Mouse (Mus musculus): ENCODE measurements around the gene Aqp3.

Gene Aqp3

GRCm38 (mm10) chr4:41097871-41098576 lies at the start of gene Aqp3:
TSS of gene Aqp3 (minus strand) at chr4:41098183.
- no peak for DNase-seq (ENCODE audit: low read depth, low spot score)

DNA sequence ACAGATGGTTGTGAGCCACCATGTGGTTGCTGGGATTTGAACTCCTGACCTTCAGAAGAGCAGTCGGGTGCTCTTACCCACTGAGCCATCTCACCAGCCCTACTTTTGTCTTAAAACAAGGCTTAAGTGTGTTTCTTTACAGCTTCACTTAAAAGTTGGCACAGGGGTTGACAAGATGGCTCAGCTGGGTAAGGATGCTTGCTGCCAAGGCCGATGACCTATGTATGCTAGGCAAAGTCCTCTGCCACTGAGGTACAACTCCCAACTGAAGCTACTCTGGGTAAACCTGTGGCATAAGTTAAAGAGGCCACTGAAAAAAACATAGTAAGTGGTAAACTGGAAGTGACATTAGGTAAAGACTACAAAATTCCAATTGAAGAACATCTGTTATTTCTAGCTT lies 44.6 kb upstream of the Aqp3 start:
- no peak for DNase-seq (ENCODE audit: low read depth, low spot score)

DNA sequence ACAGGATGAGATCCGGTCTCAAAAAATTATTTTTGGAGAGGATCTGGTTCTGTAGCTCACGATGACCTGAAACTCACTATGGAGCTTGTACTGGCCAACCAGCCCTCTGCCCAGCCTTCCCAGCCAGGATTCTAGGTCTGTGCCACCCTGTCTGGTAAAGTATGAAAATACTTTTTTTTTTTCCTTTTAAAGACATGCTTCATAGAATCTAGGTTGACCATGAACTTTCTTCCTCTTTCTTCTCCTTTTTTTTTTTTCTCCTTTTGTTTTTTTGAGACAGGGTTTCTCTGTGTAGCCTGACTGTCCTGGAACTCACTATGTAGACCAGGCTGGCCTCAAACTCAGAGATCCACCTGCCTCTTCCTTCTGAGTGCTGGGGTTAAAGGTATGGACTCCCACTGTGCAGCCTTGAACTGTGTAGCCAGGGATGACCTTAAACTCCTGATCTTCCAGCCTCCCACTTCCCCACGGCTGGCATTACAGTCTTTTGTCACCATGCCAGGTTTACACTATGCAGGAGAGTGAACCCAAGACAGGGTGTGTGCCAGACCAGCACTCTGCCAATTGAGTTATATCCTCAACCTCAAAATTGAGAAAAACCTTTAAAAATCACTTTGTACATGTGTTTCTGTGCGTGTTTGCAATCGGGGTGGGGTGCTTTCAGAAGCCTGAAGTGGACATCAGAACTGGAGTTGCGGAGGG lies 42.3 kb upstream of the Aqp3 start:
- DNase-seq (ENCODE audit: low read depth, low spot score): no peak

DNA sequence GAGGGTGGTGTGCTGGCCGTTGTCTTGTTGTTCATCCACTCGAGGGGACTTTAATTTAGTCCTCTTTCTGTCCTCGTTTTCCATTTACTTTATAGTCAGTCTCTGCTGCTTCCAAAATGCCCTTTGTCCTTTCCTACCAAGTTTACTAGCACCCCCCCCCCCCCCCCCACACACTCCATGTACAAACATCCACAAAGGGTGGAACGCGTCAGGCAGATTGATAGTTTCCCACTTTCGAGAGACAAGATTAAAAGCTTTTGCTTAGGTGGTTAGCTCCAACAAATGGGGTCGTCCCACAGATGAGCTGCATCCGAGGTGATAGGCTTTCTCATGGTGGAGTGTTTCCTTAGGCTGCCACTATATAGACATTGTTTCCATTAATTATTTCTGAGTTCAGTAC lies 38.8 kb upstream of the Aqp3 start:
- no peak for DNase-seq (ENCODE audit: low read depth, low spot score)

DNA sequence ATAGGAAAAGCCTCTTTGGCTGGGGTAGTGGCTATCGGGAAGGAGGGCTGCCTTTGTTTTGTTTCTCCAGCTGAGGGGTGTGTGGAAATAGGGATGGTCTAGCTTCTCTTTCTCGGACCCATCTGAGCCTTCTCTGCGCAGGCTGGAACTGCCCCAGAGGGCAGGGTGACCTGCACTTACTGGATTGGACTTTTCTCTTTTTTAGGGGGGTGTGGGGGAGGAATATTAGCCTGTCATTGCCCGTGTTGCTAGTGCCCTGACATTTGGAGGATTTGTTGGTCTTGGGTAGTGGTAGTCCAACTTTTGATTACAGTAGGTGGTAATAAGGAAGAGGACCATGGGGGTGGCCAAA lies 38.4 kb upstream of the Aqp3 start:
- no peak for DNase-seq (ENCODE audit: low read depth, low spot score)

- DNase-seq (ENCODE audit: low read depth, low spot score): peak; percentile 57
Observed at GRCm38 (mm10) chr4:41135711-41136453, 37.9 kb upstream of the Aqp3 start, which contains the start of gene Ube2r2. TSS of gene Ube2r2 (plus strand) at chr4:41135743.

DNA sequence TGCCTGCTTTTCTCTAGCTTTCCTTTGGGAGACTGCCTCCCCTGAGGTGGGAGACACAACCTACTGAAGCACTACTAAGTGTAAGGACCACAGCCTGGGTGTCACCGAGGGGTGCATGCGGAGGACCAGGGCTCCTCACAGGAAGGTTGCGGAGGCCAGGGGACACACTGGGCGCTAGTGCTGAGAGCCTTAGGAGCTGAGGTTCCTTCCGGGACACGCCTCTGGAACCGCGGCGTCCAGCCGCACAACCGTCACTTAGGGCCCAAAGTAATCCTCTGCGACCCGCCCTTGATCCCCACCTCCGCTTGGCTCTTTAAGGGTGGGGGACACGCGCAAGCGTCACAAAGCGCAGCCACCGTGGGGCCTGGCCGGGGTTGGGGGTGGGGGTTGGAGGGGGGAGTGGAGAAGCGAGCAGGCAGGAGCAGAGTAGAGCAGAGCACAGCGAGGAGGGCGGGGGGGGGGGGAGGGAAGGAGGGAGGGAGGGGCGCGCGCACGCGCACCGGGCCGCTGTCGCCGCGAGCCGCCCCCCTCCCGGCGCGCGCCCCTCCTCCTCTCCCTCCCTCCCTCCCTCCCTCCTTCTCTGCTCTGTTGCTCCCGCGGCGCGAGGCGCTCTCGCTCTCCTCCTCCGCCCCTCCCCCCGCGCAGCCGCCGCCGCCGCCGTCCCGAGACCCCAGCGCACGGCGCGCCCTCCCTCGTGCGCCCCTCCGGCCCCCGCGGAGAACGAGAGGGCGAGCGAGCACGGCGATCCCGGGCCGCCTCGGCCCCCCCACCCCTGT lies 37.1 kb upstream of the Aqp3 start:
- peak; percentile 79 for DNase-seq (ENCODE audit: low read depth, low spot score)

DNA sequence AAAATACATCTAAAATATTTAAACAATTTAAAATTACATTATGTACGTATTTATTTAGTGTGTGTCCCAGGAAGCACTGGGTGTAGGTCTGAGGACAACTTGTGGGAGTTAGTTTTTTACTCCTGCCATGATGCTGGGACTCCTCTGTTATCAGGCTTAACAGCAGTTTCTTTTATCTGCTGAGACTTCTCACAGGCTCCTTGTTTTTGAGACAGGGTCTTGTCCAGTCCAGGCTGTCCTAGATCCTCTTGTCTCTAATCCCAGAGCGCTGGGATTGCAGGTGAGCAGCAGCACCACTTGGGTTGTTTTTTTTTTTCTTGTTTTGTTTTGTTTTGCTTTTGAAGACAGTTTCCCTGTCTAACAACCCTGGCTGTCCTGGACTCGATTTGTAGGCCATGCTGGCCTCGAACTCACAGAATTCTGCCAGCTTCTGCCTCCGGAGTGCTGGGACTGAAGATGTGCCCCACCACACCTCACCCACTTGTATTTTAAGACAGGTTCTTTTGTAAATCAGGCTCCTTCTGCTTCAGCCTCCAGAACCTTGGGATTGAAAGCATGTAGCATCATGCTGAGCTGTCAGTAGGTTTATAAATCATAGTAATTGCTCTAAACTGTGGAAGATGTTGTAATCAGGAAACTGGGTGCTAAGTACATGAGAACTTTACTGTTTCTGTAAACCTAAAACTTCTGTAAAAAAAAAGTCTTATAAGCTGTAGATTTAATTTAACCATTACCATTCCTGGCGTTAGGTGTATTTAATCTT lies 35.7 kb upstream of the Aqp3 start:
- DNase-seq (ENCODE audit: low read depth, low spot score): no peak

GRCm38 (mm10) chr4:41132471-41132870 lies 34.5 kb upstream of the Aqp3 start:
- no peak for DNase-seq (ENCODE audit: low read depth, low spot score)

GRCm38 (mm10) chr4:41129836-41130235 lies 31.9 kb upstream of the Aqp3 start:
- no peak for DNase-seq (ENCODE audit: low read depth, low spot score)

DNA sequence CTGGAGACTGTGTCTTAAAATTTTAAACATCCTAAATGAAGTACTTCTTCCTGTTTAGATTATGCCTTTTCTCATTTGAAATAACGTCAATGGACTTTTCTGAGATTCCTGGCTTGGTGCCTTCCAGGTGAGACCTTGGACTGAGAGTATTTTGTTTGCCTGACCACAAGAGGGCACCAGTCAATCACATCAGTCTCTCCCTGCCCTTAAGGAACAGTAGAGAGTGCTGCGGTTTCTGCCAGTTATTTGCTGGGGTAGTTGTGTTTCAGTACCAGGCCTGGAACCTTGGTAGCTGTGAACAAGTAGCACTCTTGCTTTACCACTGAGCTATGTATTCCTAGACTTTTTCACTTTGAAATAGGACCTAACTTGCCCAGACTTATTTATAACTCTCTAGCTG lies 31.4 kb upstream of the Aqp3 start:
- no peak for DNase-seq (ENCODE audit: low read depth, low spot score)

GRCm38 (mm10) chr4:41124180-41124951 lies 26.4 kb upstream of the Aqp3 start, which contains the start of gene Nol6:
TSS of gene Nol6 (minus strand) at chr4:41124455.
- DNase-seq (ENCODE audit: low read depth, low spot score): peak; percentile 98

DNA sequence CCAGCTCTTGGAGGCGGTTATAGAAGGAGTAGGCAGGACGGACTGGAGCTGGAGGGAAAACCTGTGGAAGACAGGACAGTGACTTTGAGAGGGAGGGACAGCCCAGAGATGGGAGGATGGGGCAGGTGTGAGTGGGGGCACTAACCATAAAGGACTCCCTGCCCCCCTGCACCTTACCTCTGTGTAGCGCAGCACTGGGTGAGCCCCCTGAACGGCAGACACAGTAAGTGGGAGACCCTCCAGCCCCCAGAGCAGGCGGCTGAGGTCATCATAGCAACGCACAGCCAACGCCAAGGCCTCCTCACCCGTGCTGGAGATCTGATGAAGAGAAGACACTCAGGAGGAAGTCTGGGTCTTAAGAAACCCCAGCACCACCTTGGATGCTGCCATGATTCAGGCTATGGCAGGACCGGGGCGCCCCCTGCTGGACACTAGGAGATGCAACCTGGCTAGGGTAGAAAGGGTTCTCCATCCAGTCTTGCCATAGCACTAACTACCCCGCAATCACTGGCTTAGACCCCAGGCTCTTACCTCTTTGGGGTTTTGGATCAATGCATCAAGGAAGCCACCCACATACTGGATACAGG lies 20.8 kb upstream of the Aqp3 start:
- DNase-seq (ENCODE audit: low read depth, low spot score): no peak

- no peak for DNase-seq (ENCODE audit: low read depth, low spot score)
Observed at GRCm38 (mm10) chr4:41116817-41117216, 18.8 kb upstream of the Aqp3 start.

DNA sequence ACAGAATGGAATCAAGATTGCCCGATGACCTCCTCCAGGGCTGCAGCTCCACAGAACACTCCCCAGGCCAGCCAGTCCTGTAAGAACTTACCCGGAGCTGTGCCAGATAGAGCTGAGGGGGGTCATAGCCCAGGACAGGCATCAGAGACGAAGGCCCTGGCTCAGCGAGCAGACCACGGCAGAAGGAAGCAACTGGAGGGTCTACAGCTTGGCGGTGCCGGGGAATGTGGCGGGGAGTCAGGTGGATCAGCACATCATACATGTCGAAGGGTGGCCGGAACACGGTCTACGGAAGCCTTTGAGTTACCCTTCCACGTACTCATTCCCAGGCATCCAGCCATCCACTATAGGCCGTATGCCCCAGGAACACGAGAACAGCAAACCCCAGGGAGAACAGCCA lies 17.8 kb upstream of the Aqp3 start:
- DNase-seq (ENCODE audit: low read depth, low spot score): no peak

GRCm38 (mm10) chr4:41115074-41115473 lies 17.1 kb upstream of the Aqp3 start:
- DNase-seq (ENCODE audit: low read depth, low spot score): no peak

DNA sequence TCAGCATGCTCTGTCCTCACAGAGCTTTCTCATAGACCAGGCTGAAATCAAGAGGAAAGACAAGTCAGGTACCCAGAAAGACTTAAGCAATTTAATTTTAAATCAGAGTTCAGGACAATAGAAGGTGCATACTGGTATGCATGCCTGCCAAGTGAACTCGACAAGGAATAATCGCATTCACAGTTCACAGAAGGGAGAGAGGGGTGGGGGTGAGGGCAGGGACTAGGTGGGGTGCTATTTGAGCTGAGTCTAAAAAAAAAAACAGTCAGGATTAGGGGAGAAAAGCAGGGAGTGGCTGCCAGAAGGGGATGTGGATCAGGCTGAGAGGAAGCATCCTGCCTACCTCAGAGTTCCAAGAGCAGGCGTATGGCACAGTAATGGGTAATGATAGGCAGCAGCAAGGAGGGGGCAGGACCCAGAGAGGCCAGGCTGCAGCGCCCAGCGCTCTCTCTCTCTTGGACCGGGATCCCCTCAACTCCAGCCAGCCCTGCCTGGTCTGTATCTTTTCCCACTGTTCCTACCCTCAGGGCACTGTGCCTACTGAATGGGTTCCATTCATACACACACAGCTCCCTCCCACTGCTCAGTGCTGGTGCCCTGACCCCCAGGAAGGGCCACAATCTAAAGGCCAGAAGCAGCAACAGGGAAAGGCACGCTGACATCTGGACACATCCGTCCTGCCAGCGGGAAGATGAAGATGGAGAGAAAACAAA lies 16.5 kb upstream of the Aqp3 start:
- DNase-seq (ENCODE audit: low read depth, low spot score): no peak

- no peak for DNase-seq (ENCODE audit: low read depth, low spot score)
Observed at GRCm38 (mm10) chr4:41108717-41109425, 10.9 kb upstream of the Aqp3 start.

- DNase-seq (ENCODE audit: low read depth, low spot score): no peak
Observed at GRCm38 (mm10) chr4:41107440-41107839, 9.5 kb upstream of the Aqp3 start.

Measured in retina, postnatal 7 days (tissue).